Mouse (Mus musculus): Measurements from ENCODE around the gene A530064D06Rik.

- TF ChIP-seq CTCF (IDR thresholded peaks at IDR 0.05; ENCODE audit: borderline replicate concordance, insufficient read depth, low read depth, low read length) = no peak
- TF ChIP-seq POLR2A (IDR thresholded peaks at IDR 0.05; ENCODE audit: borderline replicate concordance, insufficient read depth, low read length) = no peak
These were observed 9.5 kb downstream of the A530064D06Rik start for GRCm38 (mm10) chr17:48157382-48158076.
